Mouse (Mus musculus) stomach, embryonic 16.5 days (tissue): ENCODE data around the gene Sergef. TPM values are rescaled to one million over a fixed set of nuclear protein-coding genes. Genes with fewer than 3 reads are reported as not detected.

Experiments
- ATAC-seq: fragments of 200-750 bp; cut with Nextera tagmentation; 2 replicates; pipeline ENCODE4 v1.8.0; 2017; ENCODE audit warnings: moderate number of reproducible peaks, moderate TSS enrichment; ENCODE audit not compliant: insufficient read depth, low FRiP score
- H3K27ac ChIP-seq: fragments of 300-500 bp; sonication (generic); 2 replicates; pipeline ENCODE4 v1.5.1; 2014; ENCODE audit warnings: low read length
- H3K27me3 ChIP-seq: fragments of 300-500 bp; sonication (generic); 2 replicates; pipeline ENCODE4 v1.6.1; 2014; ENCODE audit warnings: low read length, control low read depth, mixed read lengths; ENCODE audit not compliant: control insufficient read depth, insufficient read depth
- H3K36me3 ChIP-seq: fragments of 300-500 bp; sonication (generic); 2 replicates; pipeline ENCODE4 v1.6.1; 2014; ENCODE audit warnings: low read length; ENCODE audit not compliant: control insufficient read depth, insufficient read depth
- H3K4me1 ChIP-seq: fragments of 300-500 bp; sonication (generic); 2 replicates; pipeline ENCODE4 v1.6.1; 2014; ENCODE audit warnings: low read length, control low read depth, mixed read lengths; ENCODE audit not compliant: control insufficient read depth, insufficient read depth
- H3K4me2 ChIP-seq: fragments of 300-500 bp; sonication (generic); 2 replicates; pipeline ENCODE4 v1.6.1; 2014; ENCODE audit warnings: low read depth, low read length, mixed read lengths
- H3K4me3 ChIP-seq: fragments of 300-500 bp; sonication (generic); replicated peaks from 2 replicates; pipeline ENCODE4 v1.5.1; 2014; ENCODE audit warnings: mild to moderate bottlenecking, low read length
- H3K9ac ChIP-seq: fragments of 300-500 bp; sonication (generic); 2 replicates; pipeline ENCODE4 v1.6.1; 2014; ENCODE audit warnings: low read length
- H3K9me3 ChIP-seq: fragments of 300-500 bp; sonication (generic); replicated peaks from 2 replicates; pipeline ENCODE4 v1.6.1; 2016; ENCODE audit warnings: low read length, control low read depth; ENCODE audit not compliant: control insufficient read depth
- WGBS: fragments of 180-500 bp; shearing (Covaris S2); extraction: QIAGEN DNeasy Blood & Tissue Kit; methylation state at CpG from one replicate; pipeline ENCODE4 v1.1.7; 2014; 5-methylcytosine and 5-hydroxymethylcytosine counted together
- polyA plus RNA-seq: library from polyadenylated mRNA; unstranded; fragments of >200 nt; fragmentation: Nextera tagmentation; extraction: Ambion mirVana; gene quantifications from 2 replicates; pipeline ENCODE4 v1.2.1, GENCODE M21; 2015

Gene Sergef
- polyA plus RNA-seq, 1 experiment from 2014 or later: 14.9 TPM

DNA sequence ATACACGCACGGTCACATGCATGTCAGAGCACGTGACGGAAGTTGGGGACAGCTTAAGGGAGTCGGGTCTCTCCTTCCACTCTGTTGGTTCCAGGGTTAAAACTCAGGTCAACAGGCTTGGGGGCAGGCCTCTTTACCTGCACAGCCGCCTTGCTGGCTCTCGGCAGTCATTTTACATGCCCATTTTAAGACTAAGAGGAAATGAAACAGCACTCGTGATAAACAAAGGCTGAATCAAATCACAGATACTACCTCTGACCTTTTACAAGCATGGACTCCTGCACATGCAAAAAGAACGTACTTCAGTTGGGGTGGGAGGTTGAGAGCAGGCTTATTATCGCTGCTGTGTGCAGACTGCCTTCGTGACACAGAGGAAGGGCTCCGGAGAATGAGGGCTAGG, 50.4 kb downstream of the Sergef start:
- H3K4me1 ChIP-seq: no peaks in the 10 kb centered on the region
- no peak overlapping the region for H3K4me2 ChIP-seq
- H3K27me3 ChIP-seq: no peaks in the 10 kb centered on the region
- H3K9me3 ChIP-seq: no peaks in the 10 kb centered on the region
- H3K27ac ChIP-seq: no peak overlapping the region
- H3K9ac ChIP-seq: no peak overlapping the region
- H3K36me3 ChIP-seq: no peaks in the 10 kb centered on the region
- no peak overlapping the region for H3K4me3 ChIP-seq
- whole genome bisulfite sequencing: 76% methylated on average over 12 of the region's 12 CpGs
- no peak for ATAC-seq

GRCm38 (mm10) chr7:46588005-46588404, 51.6 kb downstream of the Sergef start:
- H3K4me2 ChIP-seq: no peak overlapping the region
- no peaks in the 10 kb centered on the region for H3K27me3 ChIP-seq
- no peak overlapping the region for H3K27ac ChIP-seq
- WGBS: 83% methylated on average over 7 of the region's 7 CpGs
- ATAC-seq: no peak
- H3K4me1 ChIP-seq: no peaks in the 10 kb centered on the region
- no peak overlapping the region for H3K9ac ChIP-seq
- H3K9me3 ChIP-seq: no peaks in the 10 kb centered on the region
- H3K4me3 ChIP-seq: no peak overlapping the region
- no peaks in the 10 kb centered on the region for H3K36me3 ChIP-seq

DNA sequence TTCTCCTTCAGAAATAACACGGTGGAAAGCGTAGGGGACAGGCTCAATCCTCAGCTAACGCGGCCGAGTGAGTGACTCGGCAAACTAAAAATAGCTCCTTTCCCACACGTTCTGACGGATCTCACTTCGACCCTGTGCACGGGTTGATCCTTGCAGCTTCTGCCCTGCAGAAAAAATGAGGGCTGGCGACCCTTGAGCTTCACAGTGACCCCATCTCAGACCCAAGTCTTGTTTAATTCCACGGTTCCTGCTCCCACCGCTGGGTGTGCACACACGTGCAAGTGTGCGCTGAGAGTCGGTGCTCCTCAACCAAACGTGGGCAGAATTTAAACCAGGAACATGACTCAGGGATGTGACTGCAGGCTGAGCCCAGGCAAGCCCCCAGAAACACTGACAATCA, 52.1 kb downstream of the Sergef start:
- Histone ChIP-seq H3K36me3 (no peaks in the 10 kb centered on the region), H3K4me3 (no peak overlapping the region), H3K9me3 (no peaks in the 10 kb centered on the region), H3K4me2 (no peak overlapping the region), H3K27ac (no peak overlapping the region), H3K27me3 (no peaks in the 10 kb centered on the region), H3K4me1 (no peaks in the 10 kb centered on the region), H3K9ac (no peak overlapping the region)
- 56% methylated on average over 17 of the region's 17 CpGs for WGBS
- ATAC-seq: no peak

- no peak overlapping the region for H3K4me2 ChIP-seq
- no peaks in the 10 kb centered on the region for H3K4me1 ChIP-seq
- H3K27me3 ChIP-seq: no peaks in the 10 kb centered on the region
- WGBS: 80% methylated on average over 10 of the region's 10 CpGs
- no peak overlapping the region for H3K9ac ChIP-seq
- no peaks in the 10 kb centered on the region for H3K9me3 ChIP-seq
- no peaks in the 10 kb centered on the region for H3K36me3 ChIP-seq
- H3K4me3 ChIP-seq: no peak overlapping the region
- no peak overlapping the region for H3K27ac ChIP-seq
- no peak for ATAC-seq
These were observed 52.9 kb downstream of the Sergef start for GRCm38 (mm10) chr7:46586621-46587216.

- Histone ChIP-seq H3K4me1 (no peaks in the 10 kb centered on the region), H3K36me3 (no peaks in the 10 kb centered on the region), H3K27me3 (no peaks in the 10 kb centered on the region), H3K27ac (no peak overlapping the region), H3K9ac (no peak overlapping the region), H3K4me2 (no peak overlapping the region), H3K4me3 (no peak overlapping the region), H3K9me3 (no peaks in the 10 kb centered on the region)
- WGBS: 95% methylated on average over 6 of the region's 6 CpGs
- ATAC-seq: no peak
These were observed 56.9 kb downstream of the Sergef start for GRCm38 (mm10) chr7:46582750-46583149.

- Histone ChIP-seq H3K9ac (no peak overlapping the region), H3K27ac (no peak overlapping the region), H3K4me3 (no peak overlapping the region), H3K4me2 (no peak overlapping the region), H3K36me3 (no peaks in the 10 kb centered on the region), H3K9me3 (no peaks in the 10 kb centered on the region), H3K27me3 (no peaks in the 10 kb centered on the region), H3K4me1 (no peaks in the 10 kb centered on the region)
- no peak for ATAC-seq
- 69% methylated on average over 8 of the region's 8 CpGs for WGBS
These were observed 58.2 kb downstream of the Sergef start for GRCm38 (mm10) chr7:46581358-46581930.

DNA sequence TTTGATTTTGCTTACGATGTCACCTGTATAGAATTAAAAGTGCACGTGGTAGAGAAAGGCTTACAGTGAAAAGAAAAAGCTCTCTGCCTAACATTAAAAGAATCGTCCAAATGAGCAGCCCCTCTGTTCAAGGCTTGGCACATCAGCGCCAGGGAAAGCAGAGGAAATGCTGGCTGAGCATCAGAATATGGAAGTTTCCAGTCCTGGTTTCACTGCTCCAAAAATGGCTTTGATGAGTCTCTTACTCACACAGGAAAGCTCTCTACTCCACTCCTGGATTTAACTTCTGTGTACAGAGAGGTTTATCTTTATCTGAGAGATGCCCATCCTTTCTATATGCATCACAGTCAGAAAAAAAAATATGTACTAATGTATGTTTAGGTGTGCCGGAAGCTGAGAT, 61.5 kb downstream of the Sergef start:
- Histone ChIP-seq H3K27ac (no peak overlapping the region), H3K36me3 (no peaks in the 10 kb centered on the region), H3K4me3 (no peak overlapping the region), H3K4me2 (no peak overlapping the region), H3K9me3 (no peaks in the 10 kb centered on the region), H3K4me1 (no peaks in the 10 kb centered on the region), H3K9ac (no peak overlapping the region), H3K27me3 (no peaks in the 10 kb centered on the region)
- no peak for ATAC-seq
- 86% methylated on average over 5 of the region's 5 CpGs for WGBS

DNA sequence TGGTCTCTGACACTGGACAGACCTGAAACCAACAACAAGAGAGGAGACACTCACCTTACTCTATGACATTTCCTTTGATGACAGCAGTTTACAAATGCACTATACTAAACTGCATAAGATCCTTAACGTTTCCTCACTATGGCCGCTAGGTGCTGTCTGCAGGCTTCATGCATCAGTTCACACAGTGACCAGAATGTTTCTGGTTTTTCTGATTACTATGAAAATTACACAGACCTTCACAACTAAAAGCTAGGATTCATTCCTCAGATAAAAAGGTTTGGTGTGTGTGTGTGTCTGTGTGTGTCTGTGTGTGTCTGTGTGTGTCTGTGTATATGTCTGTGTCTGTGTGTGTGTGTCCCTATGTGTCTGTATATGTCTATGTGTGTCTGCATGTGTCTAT, 63.7 kb downstream of the Sergef start:
- WGBS: 74% methylated on average over 2 of the region's 2 CpGs
- H3K36me3 ChIP-seq: no peaks in the 10 kb centered on the region
- no peaks in the 10 kb centered on the region for H3K4me1 ChIP-seq
- ATAC-seq: no peak
- H3K4me2 ChIP-seq: no peak overlapping the region
- no peak overlapping the region for H3K27ac ChIP-seq
- no peak overlapping the region for H3K4me3 ChIP-seq
- H3K27me3 ChIP-seq: no peaks in the 10 kb centered on the region
- H3K9me3 ChIP-seq: no peaks in the 10 kb centered on the region
- H3K9ac ChIP-seq: no peak overlapping the region

GRCm38 (mm10) chr7:46572803-46573594, 66.6 kb downstream of the Sergef start:
- Histone ChIP-seq H3K27ac (no peak overlapping the region), H3K36me3 (no peaks in the 10 kb centered on the region), H3K4me1 (no peaks in the 10 kb centered on the region), H3K9me3 (no peaks in the 10 kb centered on the region), H3K4me2 (no peak overlapping the region), H3K4me3 (no peak overlapping the region), H3K9ac (no peak overlapping the region), H3K27me3 (no peaks in the 10 kb centered on the region)
- 76% methylated on average over 15 of the region's 15 CpGs for WGBS
- ATAC-seq: no peak
